Mouse (Mus musculus) embryonic fibroblast, embryonic 13.5 days (primary cell): ENCODE results near the gene Adig.

Source experiments
- CTCF ChIP-seq: IDR thresholded peaks from 2 replicates; pipeline ENCODE4 v1.5.1; 2011; ENCODE audit warnings: mild to moderate bottlenecking, control low read depth, low read length, moderate library complexity, borderline replicate concordance; ENCODE audit not compliant: insufficient read depth
- POLR2A ChIP-seq: IDR thresholded peaks from 2 replicates; pipeline ENCODE4 v1.6.1; 2011; ENCODE audit warnings: low read depth, mild to moderate bottlenecking, control low read depth, low read length, moderate library complexity

GRCm38 (mm10) chr2:158534090-158534489 is 31.7 kb downstream of the Adig start:
- no peak for TF ChIP-seq POLR2A
- TF ChIP-seq CTCF, result peak; percentile 31; the same call in 1 of the 2 replicates
